Mouse (Mus musculus) fat pad, adult 2 months (tissue): ENCODE data around the gene Slc29a3.

Source experiments
- DNase-seq: peaks from one replicate; pipeline ENCODE4 v3.0.0-alpha.2; 2011; ENCODE audit warnings: low read depth, low spot score; ENCODE audit errors: extremely low read depth

The Slc29a3 gene

GRCm38 (mm10) chr10:60752040-60753020 lies at the start of gene Slc29a3:
Gene Slc29a3, minus strand, starts transcription at chr10:60752794.
- peak; percentile 11 for DNase-seq

GRCm38 (mm10) chr10:60801898-60802412 lies 49.4 kb upstream of the Slc29a3 start:
- DNase-seq, result no peak

- no peak for DNase-seq
Measured at GRCm38 (mm10) chr10:60801168-60801897, 48.7 kb upstream of the Slc29a3 start.

- no peak for DNase-seq
Measured at GRCm38 (mm10) chr10:60800295-60801167, 47.9 kb upstream of the Slc29a3 start.

GRCm38 (mm10) chr10:60797682-60798422 lies 45.3 kb upstream of the Slc29a3 start:
- peak; percentile 58 for DNase-seq

- no peak for DNase-seq
Measured at GRCm38 (mm10) chr10:60796474-60796873, 43.9 kb upstream of the Slc29a3 start.

- DNase-seq, result no peak
Measured at GRCm38 (mm10) chr10:60796028-60796427, 43.4 kb upstream of the Slc29a3 start.

- no peak for DNase-seq
Measured at GRCm38 (mm10) chr10:60794792-60795191, 42.2 kb upstream of the Slc29a3 start.

- DNase-seq, result no peak
Measured at GRCm38 (mm10) chr10:60794374-60794773, 41.8 kb upstream of the Slc29a3 start.

GRCm38 (mm10) chr10:60792841-60793240 lies 40.2 kb upstream of the Slc29a3 start:
- DNase-seq, result no peak

- no peak for DNase-seq
Measured at GRCm38 (mm10) chr10:60792365-60792764, 39.8 kb upstream of the Slc29a3 start.

GRCm38 (mm10) chr10:60790912-60791311 lies 38.3 kb upstream of the Slc29a3 start:
- DNase-seq, result no peak

GRCm38 (mm10) chr10:60787303-60788074 lies 34.9 kb upstream of the Slc29a3 start:
- no peak for DNase-seq

- no peak for DNase-seq
Measured at GRCm38 (mm10) chr10:60783608-60784007, 31.0 kb upstream of the Slc29a3 start.

GRCm38 (mm10) chr10:60779628-60780027 lies 27.0 kb upstream of the Slc29a3 start:
- no peak for DNase-seq

GRCm38 (mm10) chr10:60778542-60778941 lies 25.9 kb upstream of the Slc29a3 start:
- DNase-seq, result no peak

- DNase-seq, result no peak
Measured at GRCm38 (mm10) chr10:60775473-60775872, 22.9 kb upstream of the Slc29a3 start.

- no peak for DNase-seq
Measured at GRCm38 (mm10) chr10:60774616-60775015, 22.0 kb upstream of the Slc29a3 start.

- no peak for DNase-seq
Measured at GRCm38 (mm10) chr10:60770855-60771254, 18.3 kb upstream of the Slc29a3 start.
